Comparison of ENCODE assay signal across 19 mouse cellular contexts in genomic region chr13:38892364-38892763, GRCm38 (mm10).
DNase-seq lines count a peak whose midpoint lies in the region; ATAC-seq and TF ChIP-seq lines count a peak whose summit lies in the region.
"Had no signal": no experiment of that assay in that cellular context is flagged by ENCODE, and none has a peak within 500 bp of the region (broad histone marks: within the 10 kb centered on the region; RNA-seq: fewer than 3 reads in every experiment).

No protein-coding gene starts in this region.

- no peaks in the 10 kb centered on the region for H3K36me3 ChIP-seq in neural tube, embryonic 13.5 days
- H3K36me3 ChIP-seq in neural tube, embryonic 14.5 days (ENCODE audit: control insufficient read depth, insufficient read depth, low read length), result no peaks in the 10 kb centered on the region
- H3K36me3 ChIP-seq: embryonic facial prominence, embryonic 10.5 days; embryonic facial prominence, embryonic 12.5 days; forebrain, embryonic 12.5 days had no signal

- H3K9me3 ChIP-seq in neural tube, embryonic 13.5 days, result no peaks in the 10 kb centered on the region
- no peaks in the 10 kb centered on the region for H3K9me3 ChIP-seq in neural tube, embryonic 14.5 days (ENCODE audit: control insufficient read depth, low read length)
- H3K9me3 ChIP-seq: embryonic facial prominence, embryonic 10.5 days; embryonic facial prominence, embryonic 12.5 days; forebrain, embryonic 12.5 days had no signal

- TF ChIP-seq POLR2A in brain, embryonic 14.5 days (IDR thresholded peaks at IDR 0.05; ENCODE audit: borderline replicate concordance, extremely low read depth, insufficient read depth, insufficient read length, poor library complexity, severe bottlenecking), result no peak

- no peaks in the 10 kb centered on the region for H3K27me3 ChIP-seq in neural tube, embryonic 13.5 days
- no peaks in the 10 kb centered on the region for H3K27me3 ChIP-seq in neural tube, embryonic 14.5 days (ENCODE audit: control insufficient read depth, insufficient read depth, low read length)
- H3K27me3 ChIP-seq: embryonic facial prominence, embryonic 12.5 days; forebrain, embryonic 12.5 days had no signal

- no peak overlapping the region for H3K4me3 ChIP-seq in neural tube, embryonic 13.5 days
- no peak overlapping the region for H3K4me3 ChIP-seq in neural tube, embryonic 14.5 days (ENCODE audit: low read depth, low read length)
- H3K4me3 ChIP-seq: embryonic facial prominence, embryonic 10.5 days; embryonic facial prominence, embryonic 12.5 days; forebrain, embryonic 12.5 days had no signal

- no peak overlapping the region for H3K27ac ChIP-seq in neural tube, embryonic 13.5 days (replicated peaks)
- no peak overlapping the region for H3K27ac ChIP-seq in neural tube, embryonic 14.5 days (ENCODE audit: low read depth, low read length)
- H3K27ac ChIP-seq: embryonic facial prominence, embryonic 10.5 days; embryonic facial prominence, embryonic 12.5 days; forebrain, embryonic 12.5 days had no signal

- no peak overlapping the region for H3K9ac ChIP-seq in neural tube, embryonic 13.5 days
- no peak overlapping the region for H3K9ac ChIP-seq in neural tube, embryonic 14.5 days (replicated peaks; ENCODE audit: low read depth, low read length)
- H3K9ac ChIP-seq: embryonic facial prominence, embryonic 12.5 days; forebrain, embryonic 12.5 days had no signal

- H3K4me1 ChIP-seq in neural tube, embryonic 13.5 days (replicated peaks), result 0 out of 2 replicates have a peak, but pooled peaks cover 6% of the 10 kb centered on the region
- no peaks in the 10 kb centered on the region for H3K4me1 ChIP-seq in neural tube, embryonic 14.5 days (ENCODE audit: control insufficient read depth, insufficient read depth, low read length)
- H3K4me1 ChIP-seq: forebrain, embryonic 12.5 days had no signal

- 48% methylated on average over 3 of the region's 3 CpGs for WGBS in neural tube, embryonic 13.5 days
- 47% methylated on average over 3 of the region's 3 CpGs for WGBS in neural tube, embryonic 14.5 days

- no peak for DNase-seq in neural tube, embryonic 10.5 days (ENCODE audit: extremely low spot score, low spot score)
- DNase-seq in brain, embryonic 14.5 days (ENCODE audit: low read depth), result peak; percentile 1
- DNase-seq in urinary bladder, postnatal 25 days (ENCODE audit: low spot score), result no peak
- DNase-seq: adrenal gland, adult 2 months; adrenal gland, postnatal 10 days; adrenal gland, postnatal 25 days; cerebellum, adult 11-12 months; cerebellum, adult 2 months; cerebellum, adult 9-10 months; cerebellum, postnatal 10 days; cerebellum, postnatal 25 days had no signal

- no peak overlapping the region for H3K4me2 ChIP-seq in neural tube, embryonic 13.5 days
- H3K4me2 ChIP-seq in neural tube, embryonic 14.5 days (ENCODE audit: low read depth, low read length), result no peak overlapping the region
- H3K4me2 ChIP-seq: embryonic facial prominence, embryonic 12.5 days; forebrain, embryonic 12.5 days had no signal

- peak; percentile 53 for ATAC-seq in neural tube, embryonic 13.5 days (ENCODE audit: low read depth)
- peak; percentile 61; the same call in 1 of the 2 replicates for ATAC-seq in neural tube, embryonic 14.5 days (ENCODE audit: low read depth)
- ATAC-seq in monocyte, adult 5-6 weeks (replicated peaks; ENCODE audit: insufficient number of reproducible peaks, low FRiP score, low TSS enrichment, poor library complexity, severe bottlenecking), result no peak
- ATAC-seq: forebrain, embryonic 14.5 days; forebrain, embryonic 16.5 days had no signal

- TF ChIP-seq CTCF in brain, embryonic 14.5 days (IDR thresholded peaks at IDR 0.05; ENCODE audit: borderline replicate concordance, extremely low read depth, insufficient read depth, insufficient read length), result no peak
